Mouse (Mus musculus): Measurements from ENCODE around the gene Sectm1a.
"Not testable (repeated sequence)": the region's sequence is repeated elsewhere in the genome, so short reads cannot be mapped to it uniquely, and the experiment has no call there.

Gene Sectm1a

DNA sequence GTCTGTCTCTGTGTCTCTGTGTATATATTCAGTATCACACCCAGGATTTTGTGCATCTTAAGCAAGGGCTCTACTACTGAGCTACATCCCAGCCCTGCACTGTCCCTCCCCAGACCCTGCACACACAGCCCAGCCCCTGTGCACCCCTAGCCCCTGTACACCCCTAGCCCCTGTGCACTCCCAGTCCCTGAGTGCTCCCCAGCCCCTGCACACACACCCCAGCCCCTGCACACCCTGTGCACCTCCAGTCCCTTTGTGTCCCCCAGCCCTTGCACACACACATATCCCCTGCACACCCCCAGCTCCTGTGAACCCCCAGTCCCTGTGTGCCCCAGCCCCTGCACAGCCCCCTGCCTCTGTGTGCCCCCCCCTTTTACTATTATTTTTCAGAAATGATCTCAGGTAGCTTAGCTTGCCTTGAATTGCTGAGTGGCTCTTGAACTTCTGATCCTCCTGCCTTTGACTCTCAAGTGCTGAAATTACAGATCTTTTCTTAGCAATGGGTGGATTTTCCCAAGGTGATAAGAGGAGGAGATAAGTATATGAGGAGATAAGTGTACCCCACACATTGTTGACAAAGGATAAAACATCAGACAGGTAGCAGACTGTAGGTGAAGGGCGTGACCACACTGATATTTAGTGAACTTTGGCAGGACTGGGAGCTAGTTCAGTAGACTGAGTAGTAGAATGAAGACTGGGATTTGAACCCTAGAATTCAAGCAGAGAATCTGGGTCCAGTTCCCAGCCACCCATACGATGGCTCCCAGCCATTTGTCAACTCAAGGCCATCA is 8.9 kb upstream of the Sectm1a start:
- no peak for DNase-seq

GRCm38 (mm10) chr11:121088997-121089396 is 8.0 kb upstream of the Sectm1a start:
- no peak for DNase-seq

GRCm38 (mm10) chr11:121086296-121086695 is 5.3 kb upstream of the Sectm1a start:
- no peak for DNase-seq

GRCm38 (mm10) chr11:121085181-121085580 is 4.2 kb upstream of the Sectm1a start:
- DNase-seq = no peak

- peak; percentile 39 for DNase-seq
Observed at GRCm38 (mm10) chr11:121082857-121083500, 2.0 kb upstream of the Sectm1a start.

- no peak for DNase-seq
Observed at GRCm38 (mm10) chr11:121082250-121082649, 1.2 kb upstream of the Sectm1a start.

GRCm38 (mm10) chr11:121080330-121080729 is 690 bp downstream of the Sectm1a start:
- DNase-seq = no peak

DNA sequence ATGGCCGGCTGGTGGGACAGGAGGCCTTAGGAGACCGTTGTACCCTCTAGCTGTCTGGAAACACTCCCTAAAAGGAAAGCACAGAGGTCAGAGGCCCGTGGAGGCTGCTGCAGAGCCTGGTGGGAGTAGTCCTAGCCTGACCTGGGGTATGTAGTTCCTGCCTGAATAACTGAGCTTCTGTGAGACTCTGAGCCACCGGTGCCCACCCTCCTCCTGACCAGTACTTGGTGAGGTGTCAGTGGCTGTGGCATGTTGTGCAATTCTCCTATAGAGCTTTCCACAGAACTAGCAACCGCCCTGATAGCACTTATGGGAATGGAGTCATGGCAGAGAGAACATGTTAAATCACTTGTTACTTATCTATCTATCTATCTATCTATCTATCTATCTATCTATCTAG is 5.4 kb downstream of the Sectm1a start:
- no peak for DNase-seq

- not testable (repeated sequence) for DNase-seq
Observed at GRCm38 (mm10) chr11:121069662-121070061, 11.4 kb downstream of the Sectm1a start.

DNA sequence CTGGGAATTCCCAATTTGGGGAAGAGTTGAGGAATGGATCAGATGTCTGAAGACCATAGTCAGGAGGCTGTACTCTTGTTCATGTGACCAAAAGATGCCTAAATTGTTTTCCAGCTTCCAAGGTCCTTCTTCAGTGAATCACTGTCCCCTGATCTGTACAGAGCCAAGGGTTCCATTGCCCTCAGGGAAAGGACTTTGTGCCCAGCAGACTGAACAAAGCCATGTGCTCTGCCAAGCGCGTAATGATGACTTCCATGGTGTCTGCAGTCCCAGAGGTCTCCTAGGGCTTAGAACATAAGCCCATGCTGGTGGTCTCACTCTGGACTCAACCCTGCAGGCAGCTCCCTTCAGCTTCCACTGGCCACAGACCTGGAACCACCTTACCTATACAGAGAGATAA is 13.1 kb downstream of the Sectm1a start:
- no peak for DNase-seq

- no peak for DNase-seq
Observed at GRCm38 (mm10) chr11:121064197-121064596, 16.8 kb downstream of the Sectm1a start.

- DNase-seq = no peak
Observed at GRCm38 (mm10) chr11:121063379-121063778, 17.6 kb downstream of the Sectm1a start, which contains the start of gene Sectm1b. TSS of gene Sectm1b (minus strand) at chr11:121063569.

DNA sequence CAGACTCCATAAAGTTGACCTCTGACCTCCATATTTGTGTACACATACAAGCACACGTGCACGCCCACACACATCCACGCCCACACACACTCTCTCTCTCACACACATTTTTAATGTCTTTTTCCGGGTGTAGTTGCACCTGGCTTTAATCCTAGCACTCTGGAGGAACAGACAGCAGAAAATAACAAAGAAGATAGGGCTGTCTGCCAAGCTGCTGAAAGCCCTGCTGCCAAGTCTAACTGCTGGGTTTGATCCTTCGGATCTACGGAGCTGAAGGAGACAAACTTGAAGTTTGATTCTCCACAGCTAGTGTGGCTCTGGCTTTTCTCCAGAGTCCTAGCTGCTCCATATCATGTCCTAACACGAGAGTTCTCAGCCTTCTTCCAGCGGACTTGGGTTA is 19.4 kb downstream of the Sectm1a start:
- no peak for DNase-seq

DNA sequence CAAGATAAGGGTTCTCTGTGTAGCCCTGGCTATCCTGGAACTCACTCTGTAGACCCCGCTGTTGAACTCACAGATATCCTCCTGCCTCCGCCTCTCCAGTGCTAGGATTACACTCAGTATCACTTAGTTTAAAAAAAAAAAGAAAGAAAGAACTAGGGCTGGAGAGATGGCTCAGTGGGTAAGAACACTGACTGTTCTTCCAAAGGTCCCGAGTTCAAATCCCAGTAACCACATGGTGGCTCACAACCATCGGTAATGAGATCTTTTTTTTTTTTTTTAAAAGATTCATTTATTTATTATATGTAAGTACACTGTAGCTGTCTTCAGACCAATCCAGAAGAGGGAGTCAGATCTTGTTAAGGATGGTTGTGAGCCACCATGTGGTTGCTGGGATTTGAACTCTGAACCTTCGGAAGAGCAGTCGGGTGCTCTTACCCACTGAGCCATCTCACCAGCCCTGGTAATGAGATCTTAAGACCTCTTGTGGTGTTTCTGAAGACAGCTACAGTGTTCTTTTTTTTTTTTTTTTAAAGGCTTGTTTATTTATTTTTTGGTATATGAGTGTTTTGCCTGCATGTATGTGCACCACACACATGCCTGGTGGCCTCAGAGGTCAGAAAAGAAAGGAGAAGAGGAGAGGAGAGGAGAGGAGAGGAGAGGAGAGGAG is 20.5 kb downstream of the Sectm1a start:
- DNase-seq = not testable (repeated sequence)

DNA sequence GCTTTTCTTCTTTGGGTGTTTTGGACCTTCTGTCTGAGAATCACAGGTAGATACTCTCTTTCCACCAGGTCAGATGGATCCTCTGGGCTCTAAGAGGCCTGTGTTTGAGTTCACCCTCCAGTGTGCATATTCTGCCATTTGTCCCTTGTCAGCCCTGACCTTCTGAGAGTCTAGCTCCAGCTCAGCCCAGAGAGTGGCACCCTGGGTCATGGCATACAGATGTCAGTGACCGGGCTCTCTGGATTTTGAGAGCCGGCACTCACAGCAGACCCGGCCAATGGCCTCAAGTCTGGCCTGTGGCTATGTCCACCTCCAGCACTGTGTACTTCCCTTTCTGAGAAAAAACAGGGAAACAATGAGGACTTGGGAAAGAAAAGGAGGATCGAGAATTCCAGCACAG is 21.5 kb downstream of the Sectm1a start:
- no peak for DNase-seq

DNA sequence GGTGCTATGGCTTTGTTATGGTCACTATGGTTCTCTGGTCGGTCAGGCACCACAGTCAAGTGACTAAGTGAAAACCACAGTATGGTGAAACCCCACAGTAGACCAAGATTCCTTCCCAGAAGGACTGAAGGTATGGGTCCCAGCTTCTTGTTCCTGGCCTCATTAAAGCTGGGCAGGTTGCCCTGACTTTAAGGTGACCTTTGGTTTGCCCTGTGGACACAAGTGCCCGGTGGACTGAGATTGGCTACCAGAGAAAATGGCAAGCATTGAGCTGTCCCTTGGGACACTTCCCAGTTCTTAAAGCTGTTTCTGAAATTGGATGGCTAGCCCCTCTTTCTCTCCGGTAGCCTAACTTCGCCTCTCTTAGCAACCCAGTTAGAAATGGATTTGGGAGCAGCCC is 22.1 kb downstream of the Sectm1a start:
- no peak for DNase-seq

- DNase-seq = no peak
Observed at GRCm38 (mm10) chr11:121058122-121058521, 22.9 kb downstream of the Sectm1a start.

GRCm38 (mm10) chr11:121056536-121057236 is 24.3 kb downstream of the Sectm1a start:
- no peak for DNase-seq

GRCm38 (mm10) chr11:121053536-121053935 is 27.5 kb downstream of the Sectm1a start:
- DNase-seq = peak; percentile 74

- no peak for DNase-seq
Observed at GRCm38 (mm10) chr11:121052387-121052786, 28.6 kb downstream of the Sectm1a start.

DNA sequence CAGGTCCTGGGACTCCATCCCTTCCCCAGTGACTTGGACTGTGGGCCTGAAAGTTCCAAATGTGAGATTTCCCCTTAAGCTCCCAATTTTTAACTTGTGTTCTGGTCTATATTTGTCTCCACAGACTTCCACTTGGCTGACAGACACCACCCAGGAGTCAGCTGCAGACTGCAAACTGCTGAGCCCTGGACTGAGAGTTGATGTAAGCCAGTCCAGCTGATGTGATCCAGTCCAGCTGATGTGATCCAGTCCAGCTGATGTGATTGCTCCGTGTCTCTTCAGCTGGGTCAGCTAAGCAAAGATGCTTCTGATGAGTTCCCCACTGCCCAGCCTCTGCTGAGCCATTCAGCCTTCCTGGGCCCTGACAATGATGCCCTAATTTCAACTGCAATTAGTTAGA is 29.2 kb downstream of the Sectm1a start:
- DNase-seq = no peak

DNA sequence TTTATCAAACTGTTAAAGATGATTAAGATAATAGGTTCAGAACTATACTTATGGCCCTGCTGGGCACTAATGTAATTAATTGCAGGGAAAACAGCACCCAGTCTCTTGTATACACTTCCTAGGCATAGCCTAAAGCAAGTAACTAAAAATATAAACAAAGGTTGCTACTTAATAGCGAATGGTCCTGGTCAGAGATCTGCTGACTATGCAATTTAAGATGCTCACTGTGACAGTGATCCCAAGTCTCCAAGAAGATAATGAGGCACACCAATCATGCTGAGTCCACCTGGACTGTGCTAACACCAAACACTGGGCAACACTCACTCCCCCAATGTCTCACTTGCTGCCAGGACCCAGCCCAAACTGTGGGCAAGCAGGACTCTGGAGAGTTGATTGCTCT is 31.2 kb downstream of the Sectm1a start:
- no peak for DNase-seq

GRCm38 (mm10) chr11:121047826-121048399 is 33.1 kb downstream of the Sectm1a start:
- no peak for DNase-seq

Measured in thymus, postnatal 14 days (tissue).